Mouse (Mus musculus) kidney, postnatal 0 days (tissue): ENCODE data around the gene Map1s. TPM values are rescaled to one million over a fixed set of nuclear protein-coding genes. Genes with fewer than 3 reads are reported as not detected.

Source experiments
- ATAC-seq: fragments of 200-750 bp; cut with Nextera tagmentation; replicated peaks from 2 replicates; pipeline ENCODE4 v1.8.0; 2017; ENCODE audit warnings: low read depth, moderate number of reproducible peaks, moderate TSS enrichment, moderate library complexity; ENCODE audit not compliant: low FRiP score
- DNase-seq: peaks from one replicate; pipeline ENCODE4 v3.0.0-alpha.2; 2016; ENCODE audit warnings: low spot score
- H3K27ac ChIP-seq: fragments of 300-500 bp; sonication (generic); 2 replicates; pipeline ENCODE4 v1.5.1; 2014; ENCODE audit warnings: mild to moderate bottlenecking
- H3K27me3 ChIP-seq: fragments of 300-500 bp; sonication (generic); 2 replicates; pipeline ENCODE4 v1.6.1; 2014; ENCODE audit warnings: low read length, mixed read lengths; ENCODE audit not compliant: insufficient read depth
- H3K36me3 ChIP-seq: fragments of 300-500 bp; sonication (generic); 2 replicates; pipeline ENCODE4 v1.6.1; 2014; ENCODE audit warnings: low read length, mixed read lengths; ENCODE audit not compliant: insufficient read depth
- H3K4me1 ChIP-seq: fragments of 300-500 bp; sonication (generic); replicated peaks from 2 replicates; pipeline ENCODE4 v1.6.1; 2014; ENCODE audit warnings: antibody characterized with exemption, low read length, mixed read lengths; ENCODE audit not compliant: insufficient read depth
- H3K4me2 ChIP-seq: fragments of 300-500 bp; sonication (generic); 2 replicates; pipeline ENCODE4 v1.6.1; 2014; ENCODE audit warnings: mild to moderate bottlenecking, low read length, moderate library complexity, mixed read lengths
- H3K4me3 ChIP-seq: fragments of 300-500 bp; sonication (generic); replicated peaks from 2 replicates; pipeline ENCODE4 v1.5.1; 2014; ENCODE audit warnings: low read depth, low read length
- H3K9ac ChIP-seq: fragments of 300-500 bp; sonication (generic); 2 replicates; pipeline ENCODE4 v1.6.1; 2014; ENCODE audit warnings: low read depth, low read length
- H3K9me3 ChIP-seq: fragments of 300-500 bp; sonication (generic); replicated peaks from 2 replicates; pipeline ENCODE4 v1.6.1; 2016; ENCODE audit warnings: low read length, inconsistent platforms, mixed read lengths
- CTCF ChIP-seq: IDR thresholded peaks from 2 replicates; pipeline ENCODE4 v1.5.1; 2016; ENCODE audit warnings: antibody characterized with exemption, low read depth, mild to moderate bottlenecking, moderate library complexity
- WGBS: fragments of 180-500 bp; shearing (Covaris S2); extraction: QIAGEN DNeasy Blood & Tissue Kit; methylation state at CpG from one replicate; pipeline ENCODE4 v1.1.7; 2014; 5-methylcytosine and 5-hydroxymethylcytosine counted together
- polyA plus RNA-seq: library from polyadenylated mRNA; unstranded; fragments of >200 nt; fragmentation: Nextera tagmentation; extraction: Ambion mirVana; gene quantifications from 2 replicates; pipeline ENCODE4 v1.2.1, GENCODE M21; 2015

Gene Map1s
- polyA plus RNA-seq, 1 experiment from 2014 or later, result 32.5 TPM

- no peak; the same call in 1 of the 2 replicates for ATAC-seq
- Histone ChIP-seq H3K27me3 (no peaks in the 10 kb centered on the region), H3K36me3 (peaks cover 60% of the 10 kb centered on the region), H3K9ac (no peak overlapping the region), H3K9me3 (no peaks in the 10 kb centered on the region), H3K4me2 (no peak overlapping the region), H3K27ac (no peak overlapping the region), H3K4me3 (no peak overlapping the region), H3K4me1 (no peaks in the 10 kb centered on the region)
- no peak for TF ChIP-seq CTCF
- 93% methylated on average over 26 of the region's 26 CpGs for WGBS
- no peak for DNase-seq
Measured at GRCm38 (mm10) chr8:70913523-70913922, 7.8 kb downstream of the Map1s start.

DNA sequence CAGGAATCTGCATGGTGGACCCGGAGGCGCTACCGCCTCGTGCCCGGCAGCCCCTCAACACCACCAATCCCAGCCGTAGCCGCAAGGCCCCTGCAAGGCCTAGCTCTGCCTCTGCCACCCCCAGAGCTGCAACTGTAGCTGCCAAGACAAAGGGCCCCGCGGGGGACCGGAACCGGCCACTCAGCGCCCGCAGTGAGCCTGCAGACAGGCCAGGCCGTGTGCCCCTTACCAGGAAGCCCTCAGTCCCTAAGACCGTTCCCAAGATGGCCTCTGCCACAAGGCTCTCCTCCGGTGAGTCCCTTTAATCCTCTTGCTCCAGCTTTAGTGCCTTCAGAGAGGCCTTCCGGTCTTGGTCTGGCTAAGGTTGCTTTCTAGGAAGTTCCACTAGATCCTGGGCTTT, 9.0 kb downstream of the Map1s start:
- Histone ChIP-seq H3K9ac (no peak overlapping the region), H3K4me2 (no peak overlapping the region), H3K36me3 (peaks cover 67% of the 10 kb centered on the region), H3K4me3 (no peak overlapping the region), H3K9me3 (no peaks in the 10 kb centered on the region), H3K4me1 (no peaks in the 10 kb centered on the region), H3K27me3 (no peaks in the 10 kb centered on the region), H3K27ac (no peak overlapping the region)
- no peak for TF ChIP-seq CTCF
- DNase-seq (no peak), ATAC-seq (no peak)
- WGBS, result 95% methylated on average over 17 of the region's 17 CpGs

DNA sequence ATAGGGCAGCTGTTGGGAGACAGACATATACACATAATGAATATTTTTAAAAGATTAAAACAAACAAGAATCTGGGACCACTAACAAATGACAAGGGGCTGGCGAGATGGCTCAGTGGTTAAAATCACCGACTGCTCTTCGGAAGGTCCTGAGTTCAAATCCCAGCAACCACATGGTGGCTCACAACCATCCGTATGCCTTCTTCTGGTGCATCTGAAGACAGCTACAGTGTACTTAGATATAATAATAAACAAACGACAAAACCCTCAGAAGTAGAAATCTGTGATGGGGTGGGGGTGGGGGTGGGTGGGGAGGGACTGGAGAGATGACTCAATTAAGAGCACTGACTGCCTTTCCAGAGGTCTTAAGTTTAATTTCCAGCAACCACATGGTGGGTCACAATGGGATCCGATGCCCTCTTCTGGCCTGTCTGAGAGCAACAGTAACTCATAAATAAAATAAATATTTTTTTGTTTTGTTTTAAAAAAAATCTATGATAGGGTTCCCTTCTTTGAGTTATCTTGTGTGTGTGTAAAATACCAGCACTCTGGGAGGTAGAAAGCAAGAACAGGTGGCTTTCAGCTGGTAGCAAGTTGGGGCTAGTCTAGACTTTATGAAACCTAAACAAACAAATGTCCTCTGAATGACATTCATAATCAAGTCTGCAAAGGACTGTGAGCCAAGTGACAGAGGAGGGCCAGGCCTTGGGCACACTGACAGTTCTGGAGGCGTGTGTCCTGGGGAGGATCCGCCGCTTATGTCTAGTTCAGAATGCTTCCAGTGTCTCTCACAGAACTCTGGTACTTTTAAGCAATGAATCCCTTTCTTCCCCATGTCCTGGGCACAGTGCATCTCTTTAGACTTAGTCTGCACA, 14.6 kb downstream of the Map1s start:
- H3K9me3 ChIP-seq, result no peaks in the 10 kb centered on the region
- no peak overlapping the region for H3K9ac ChIP-seq
- H3K27me3 ChIP-seq, result no peaks in the 10 kb centered on the region
- H3K4me1 ChIP-seq, result no peaks in the 10 kb centered on the region
- 83% methylated on average over 9 of the region's 9 CpGs for WGBS
- H3K27ac ChIP-seq, result no peak overlapping the region
- no peak overlapping the region for H3K4me3 ChIP-seq
- TF ChIP-seq CTCF, result peak; percentile 15; the same call in 1 of the 2 replicates
- DNase-seq, result no peak
- ATAC-seq, result no peak
- no peak overlapping the region for H3K4me2 ChIP-seq
- peaks cover 31% of the 10 kb centered on the region for H3K36me3 ChIP-seq

DNA sequence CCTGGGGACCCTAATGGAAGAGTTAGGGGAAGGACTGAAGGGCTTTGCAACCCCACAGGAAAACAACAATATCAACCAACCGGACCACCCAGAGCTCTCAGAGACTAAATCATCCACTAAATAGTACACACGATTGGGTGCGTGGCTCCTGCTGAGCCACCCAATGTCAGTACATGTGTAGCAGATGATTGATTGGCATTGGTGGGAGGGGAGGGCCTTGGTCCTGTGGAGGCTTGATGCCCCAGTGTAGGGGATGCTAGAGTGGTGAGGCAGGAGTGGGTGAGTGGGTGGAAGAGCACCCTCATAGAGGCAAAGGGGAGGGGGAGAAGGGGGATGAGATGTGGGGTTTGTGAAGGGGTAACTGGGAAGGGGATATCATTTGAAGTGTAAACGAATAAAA, 18.4 kb downstream of the Map1s start:
- TF ChIP-seq CTCF, result no peak
- Histone ChIP-seq H3K36me3 (0 out of 2 replicates have a peak, but pooled peaks cover under 1% of the 10 kb centered on the region), H3K4me3 (no peak overlapping the region), H3K27me3 (no peaks in the 10 kb centered on the region), H3K4me1 (no peaks in the 10 kb centered on the region), H3K9me3 (no peaks in the 10 kb centered on the region), H3K4me2 (no peak overlapping the region), H3K9ac (no peak overlapping the region), H3K27ac (no peak overlapping the region)
- WGBS, result 83% methylated on average over 4 of the region's 4 CpGs
- no peak for DNase-seq
- ATAC-seq, result no peak

DNA sequence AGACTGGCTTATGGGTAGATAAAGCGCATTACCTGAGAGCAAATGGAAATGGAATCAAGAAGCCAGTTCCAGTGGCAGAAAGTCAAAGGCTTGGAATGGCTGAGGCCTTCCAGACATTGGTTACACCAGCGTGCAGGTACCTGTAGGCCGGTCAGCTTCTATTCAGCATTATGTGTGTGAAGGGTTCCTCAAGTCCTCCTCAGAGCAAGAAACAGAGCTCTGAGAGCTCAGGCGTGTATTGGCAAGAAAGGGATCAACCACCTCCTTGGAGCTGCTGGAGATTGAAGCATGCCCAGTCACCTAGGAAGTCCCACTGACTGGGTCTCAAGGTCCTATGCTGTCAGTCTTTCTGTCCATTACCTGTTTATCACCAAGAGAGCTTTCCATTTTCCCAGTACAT, 20.0 kb downstream of the Map1s start:
- DNase-seq (no peak), ATAC-seq (no peak)
- no peak overlapping the region for H3K27ac ChIP-seq
- no peak for TF ChIP-seq CTCF
- H3K36me3 ChIP-seq, result no peaks in the 10 kb centered on the region
- no peak overlapping the region for H3K4me3 ChIP-seq
- no peaks in the 10 kb centered on the region for H3K27me3 ChIP-seq
- H3K4me2 ChIP-seq, result no peak overlapping the region
- no peak overlapping the region for H3K9ac ChIP-seq
- WGBS, result 93% methylated on average over 4 of the region's 4 CpGs
- H3K4me1 ChIP-seq, result no peaks in the 10 kb centered on the region
- H3K9me3 ChIP-seq, result no peaks in the 10 kb centered on the region

GRCm38 (mm10) chr8:70926396-70926795, 20.7 kb downstream of the Map1s start:
- no peak for TF ChIP-seq CTCF
- WGBS, result 86% methylated on average over 5 of the region's 5 CpGs
- Histone ChIP-seq H3K4me3 (no peak overlapping the region), H3K4me1 (no peaks in the 10 kb centered on the region), H3K9me3 (no peaks in the 10 kb centered on the region), H3K27me3 (no peaks in the 10 kb centered on the region), H3K27ac (no peak overlapping the region), H3K9ac (no peak overlapping the region), H3K4me2 (no peak overlapping the region), H3K36me3 (no peaks in the 10 kb centered on the region)
- ATAC-seq, result no peak
- no peak for DNase-seq
